Mouse (Mus musculus) urinary bladder, postnatal 36 days (tissue): ENCODE data around the gene Rtp3.

ENCODE experiments used
- DNase-seq, 2 experiments: peaks; one replicate each; pipeline ENCODE4 v3.0.0; 2022; ENCODE audit warnings: low spot score in 2 of 2, mixed read lengths in 1 of 2

The Rtp3 gene

DNA sequence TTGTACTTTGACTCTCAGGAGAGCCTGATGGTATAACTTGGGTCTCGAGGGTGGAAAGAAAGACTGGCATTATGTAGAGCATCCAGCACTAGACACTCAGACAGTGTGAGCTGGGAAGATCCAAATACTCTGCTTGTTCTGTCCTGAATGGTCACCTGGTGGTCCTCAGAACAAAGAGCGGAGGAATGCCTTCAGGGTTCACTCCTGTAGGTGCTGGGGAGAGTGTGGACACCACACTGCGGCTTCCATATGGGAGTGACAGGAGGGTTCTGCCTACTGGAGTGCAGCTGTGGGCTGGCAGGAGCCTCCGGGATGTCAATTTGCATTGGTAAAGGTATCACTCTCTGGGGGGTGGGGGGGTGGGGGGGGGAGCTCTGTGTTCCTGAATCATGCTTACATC is 8.0 kb downstream of the Rtp3 start:
- DNase-seq: no peak

DNA sequence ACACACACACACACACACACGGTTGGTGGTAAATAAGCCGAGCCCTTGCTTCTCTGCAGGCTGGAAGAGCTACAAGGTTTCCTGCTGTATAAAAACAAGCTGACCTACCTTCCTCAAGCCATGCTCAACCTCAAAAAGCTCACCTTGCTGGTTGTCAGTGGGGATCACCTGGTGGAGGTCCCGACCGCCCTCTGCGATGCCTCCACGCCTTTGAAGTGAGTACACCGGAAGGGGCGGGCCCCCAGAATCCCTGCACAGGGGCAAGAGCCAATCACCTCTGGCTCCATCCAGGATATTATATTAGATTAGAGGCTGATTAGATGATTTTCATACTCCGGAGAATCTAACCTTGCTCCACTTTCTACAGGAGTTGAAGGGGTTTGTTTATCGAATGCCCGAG is 11.0 kb downstream of the Rtp3 start:
- no peak for DNase-seq

DNA sequence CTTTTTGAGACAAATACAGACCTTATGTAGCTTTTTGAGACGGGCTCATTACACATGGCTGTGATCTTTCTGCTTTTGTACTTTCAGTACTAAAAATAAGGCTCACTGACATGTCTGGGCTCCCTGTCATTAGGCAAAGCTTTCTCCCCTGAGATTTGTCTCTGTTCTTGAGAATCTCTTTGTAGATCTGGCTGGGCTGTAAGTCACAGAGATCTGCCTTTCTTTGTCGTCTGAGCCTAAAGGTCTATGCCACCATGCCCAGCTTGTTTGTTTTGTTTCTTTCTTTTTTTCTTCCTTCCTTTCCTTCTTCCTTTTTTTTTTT is 24.5 kb downstream of the Rtp3 start:
- no peak for DNase-seq

DNA sequence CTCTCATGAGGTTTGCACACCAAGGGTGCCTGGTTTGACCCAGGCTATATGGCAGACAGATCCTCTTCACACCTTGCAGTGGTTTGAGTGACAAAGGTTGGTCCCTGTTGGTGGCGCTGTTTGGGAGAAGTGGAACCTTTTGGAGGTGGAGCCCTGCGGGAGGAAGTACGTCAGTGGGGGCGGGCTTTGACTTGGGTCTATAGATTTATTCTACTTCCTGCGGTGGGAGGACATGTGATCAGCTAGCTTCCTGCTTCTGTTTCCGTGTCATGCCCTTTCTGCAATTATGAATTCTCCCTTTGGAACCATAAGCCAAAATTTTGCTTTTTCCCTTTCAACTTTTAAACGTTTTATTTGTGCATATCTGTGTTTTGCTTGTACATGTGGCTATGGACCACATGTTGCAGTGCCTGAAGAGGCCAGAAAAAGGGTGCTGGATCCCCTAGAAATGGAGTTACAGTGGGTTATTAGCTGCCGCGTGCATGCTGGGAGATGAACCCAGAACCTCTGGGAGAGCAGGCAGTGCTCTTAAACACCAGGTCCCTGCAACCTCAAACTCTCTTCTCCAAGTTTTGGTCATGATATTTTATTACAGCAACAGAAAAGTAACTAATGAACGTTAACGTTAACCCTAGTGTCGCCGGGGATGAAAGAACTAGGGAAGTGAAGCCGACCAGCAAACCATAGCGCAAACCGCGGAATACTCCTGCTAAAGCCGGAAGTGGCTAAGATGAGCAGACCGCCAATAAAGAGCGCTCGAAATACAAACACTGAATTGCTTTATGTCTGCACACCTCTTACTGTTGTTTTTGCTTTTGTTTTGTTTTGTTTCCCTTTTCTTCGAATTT is 25.1 kb downstream of the Rtp3 start:
- no peak for DNase-seq

DNA sequence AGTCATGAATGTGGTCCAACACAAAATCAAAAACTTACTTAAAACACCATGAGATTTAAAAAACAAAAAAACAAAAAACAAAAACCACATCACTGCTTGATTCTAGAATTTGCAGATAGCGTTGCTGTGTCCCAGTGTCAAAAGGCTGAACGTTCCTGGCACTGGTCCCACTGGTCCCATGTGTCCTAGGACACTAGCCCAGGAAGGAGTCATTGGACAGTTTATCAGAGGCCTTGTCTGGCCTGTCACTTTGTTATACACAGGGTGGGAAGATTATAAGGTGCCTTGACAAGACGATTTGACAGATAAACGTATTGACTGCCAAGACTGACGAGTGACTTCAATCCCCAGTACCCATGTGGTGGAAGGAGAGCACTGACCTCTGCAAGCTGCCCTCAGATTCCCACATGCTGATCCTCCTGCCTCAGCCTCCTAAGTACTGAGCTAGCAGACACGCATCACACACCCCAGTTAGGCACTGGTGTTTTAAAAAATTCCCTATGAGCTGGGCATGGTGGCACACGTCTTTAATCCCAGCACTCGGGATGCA is 26.7 kb downstream of the Rtp3 start:
- no peak for DNase-seq

DNA sequence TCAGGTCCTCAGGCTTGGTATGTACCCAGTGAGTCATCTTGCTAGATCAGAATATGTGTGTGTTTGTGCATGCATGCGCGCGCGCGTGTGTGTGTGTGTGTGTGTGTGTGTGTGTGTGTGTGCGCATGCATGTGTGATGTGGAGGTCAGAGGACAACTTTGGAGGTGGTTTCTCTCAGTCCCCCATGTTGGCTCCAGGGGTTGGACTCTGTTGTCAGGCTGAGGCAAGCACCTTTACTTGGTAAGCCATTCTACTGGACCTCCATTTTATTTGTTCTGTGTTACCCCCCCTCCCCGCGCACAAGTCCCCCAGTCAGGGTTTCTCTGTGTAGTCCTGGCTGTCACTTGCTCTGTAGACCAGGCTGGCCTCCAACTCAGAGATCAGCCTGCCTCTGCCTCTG is 29.0 kb downstream of the Rtp3 start:
- DNase-seq: no peak

DNA sequence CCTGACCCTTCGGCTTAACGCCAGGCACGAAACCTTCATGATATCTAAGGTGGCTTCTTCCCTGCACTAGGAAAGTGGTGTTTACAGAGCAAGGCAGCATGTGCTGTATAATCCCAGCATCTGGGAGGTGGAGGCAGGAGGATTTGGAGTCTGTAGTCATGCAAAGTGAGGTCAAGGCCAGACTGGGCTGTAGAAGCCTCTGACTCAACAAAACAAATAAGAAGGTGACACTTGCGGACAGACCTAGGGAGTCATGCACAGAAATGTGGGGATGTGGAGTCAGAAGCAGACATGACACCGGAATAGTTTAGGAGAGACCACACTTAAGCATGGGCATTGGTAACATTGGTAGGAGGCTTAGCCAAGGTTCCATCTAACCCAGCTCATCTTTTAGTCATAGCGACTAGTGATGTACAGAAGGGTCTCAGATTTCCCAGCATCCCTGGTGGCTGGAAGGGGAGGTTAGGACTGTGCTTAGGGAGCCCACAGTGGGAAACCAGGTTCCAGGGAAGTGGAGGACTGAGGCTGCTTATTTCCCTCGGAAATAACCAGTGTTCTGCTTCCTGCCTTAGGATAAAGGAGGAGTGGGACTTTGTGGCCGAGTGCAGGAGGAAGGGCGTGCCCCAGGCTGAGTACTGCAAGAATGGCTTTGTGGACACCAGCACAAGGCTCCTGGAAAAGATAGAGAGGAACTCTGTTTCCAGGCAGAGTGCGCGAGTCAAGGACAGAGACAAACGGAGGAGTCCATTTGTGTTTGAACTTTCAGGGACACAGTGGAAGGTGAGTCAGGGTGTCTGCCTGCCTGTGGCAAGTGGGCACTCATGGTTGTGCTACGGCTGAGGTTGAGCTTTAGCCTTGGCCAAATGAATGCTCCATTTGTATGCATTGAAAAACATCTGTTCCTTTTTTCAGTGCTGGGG is 29.9 kb downstream of the Rtp3 start:
- no peak for DNase-seq

DNA sequence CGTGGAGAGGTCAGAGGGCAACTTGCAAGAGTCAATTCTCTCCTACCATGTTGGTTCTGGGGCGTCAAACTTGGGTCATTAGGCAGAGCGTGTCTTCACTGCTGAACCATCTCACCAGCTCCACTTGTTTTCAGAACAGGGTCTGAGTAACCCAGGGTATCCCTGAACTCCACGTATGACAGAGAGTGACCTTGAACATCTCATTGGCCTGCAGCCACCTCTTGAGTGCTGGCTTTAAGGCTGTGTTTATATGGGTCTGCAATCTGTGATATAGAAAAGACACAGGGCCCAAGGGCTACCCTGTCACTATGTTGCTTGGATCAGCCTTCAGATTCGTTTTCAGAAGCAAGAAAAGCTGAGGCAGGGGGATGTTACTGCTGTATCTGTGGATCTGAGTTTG is 30.7 kb downstream of the Rtp3 start:
- no peak for DNase-seq

DNA sequence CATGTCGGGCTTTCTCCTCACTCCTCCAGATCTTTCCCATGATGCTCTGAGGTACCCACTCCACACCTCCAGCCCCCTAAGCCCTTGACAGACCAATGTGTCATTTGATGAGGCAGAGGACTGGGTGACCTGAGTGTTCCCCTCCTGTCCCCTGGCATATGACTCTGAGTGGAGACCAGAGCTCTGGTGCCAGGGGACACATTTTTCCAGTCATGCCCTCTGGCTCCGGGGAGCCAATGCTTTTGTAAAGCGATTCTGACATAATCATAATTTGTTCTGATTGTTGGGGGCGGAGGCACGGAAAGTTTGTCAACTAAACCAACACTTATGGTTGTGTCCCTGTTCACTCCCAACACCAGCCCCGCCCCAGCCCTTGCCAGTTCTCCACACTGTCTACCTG is 34.4 kb downstream of the Rtp3 start:
- DNase-seq: no peak

DNA sequence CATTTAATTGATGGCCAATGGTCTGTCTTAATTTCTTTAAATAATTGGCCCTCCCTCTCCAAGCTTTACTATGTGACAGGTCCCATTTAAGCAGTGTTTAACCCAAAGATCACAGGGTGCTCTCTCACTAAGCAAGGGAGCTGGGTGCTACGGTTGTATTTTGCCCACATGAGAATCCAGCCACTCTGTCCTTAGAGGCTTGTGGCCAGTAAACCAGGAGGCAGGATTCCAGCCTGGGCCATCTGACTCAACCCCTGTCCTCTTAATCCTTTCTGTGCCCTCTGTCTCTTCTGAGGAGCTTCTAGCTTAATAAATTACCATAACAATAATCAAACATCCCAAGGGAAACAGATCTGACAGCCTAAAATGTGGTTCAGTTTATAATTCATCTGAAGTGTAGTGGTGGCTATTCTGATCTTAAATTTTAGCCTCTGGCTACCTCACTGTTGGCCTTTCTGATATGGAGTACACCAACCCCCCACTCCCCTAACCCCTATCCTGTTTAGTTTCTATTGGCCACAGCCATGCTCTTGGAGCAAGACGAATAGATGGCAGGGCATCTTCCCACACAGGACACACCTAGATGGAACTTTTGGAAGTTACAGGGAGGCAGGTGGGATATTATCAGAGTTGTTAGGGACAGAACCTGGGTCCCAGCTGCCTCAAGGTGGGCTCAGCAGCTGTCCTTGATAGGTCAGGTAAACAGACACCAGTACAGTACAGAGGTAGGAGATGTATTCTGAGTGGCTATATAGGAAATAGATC is 35.5 kb downstream of the Rtp3 start:
- DNase-seq: no peak

DNA sequence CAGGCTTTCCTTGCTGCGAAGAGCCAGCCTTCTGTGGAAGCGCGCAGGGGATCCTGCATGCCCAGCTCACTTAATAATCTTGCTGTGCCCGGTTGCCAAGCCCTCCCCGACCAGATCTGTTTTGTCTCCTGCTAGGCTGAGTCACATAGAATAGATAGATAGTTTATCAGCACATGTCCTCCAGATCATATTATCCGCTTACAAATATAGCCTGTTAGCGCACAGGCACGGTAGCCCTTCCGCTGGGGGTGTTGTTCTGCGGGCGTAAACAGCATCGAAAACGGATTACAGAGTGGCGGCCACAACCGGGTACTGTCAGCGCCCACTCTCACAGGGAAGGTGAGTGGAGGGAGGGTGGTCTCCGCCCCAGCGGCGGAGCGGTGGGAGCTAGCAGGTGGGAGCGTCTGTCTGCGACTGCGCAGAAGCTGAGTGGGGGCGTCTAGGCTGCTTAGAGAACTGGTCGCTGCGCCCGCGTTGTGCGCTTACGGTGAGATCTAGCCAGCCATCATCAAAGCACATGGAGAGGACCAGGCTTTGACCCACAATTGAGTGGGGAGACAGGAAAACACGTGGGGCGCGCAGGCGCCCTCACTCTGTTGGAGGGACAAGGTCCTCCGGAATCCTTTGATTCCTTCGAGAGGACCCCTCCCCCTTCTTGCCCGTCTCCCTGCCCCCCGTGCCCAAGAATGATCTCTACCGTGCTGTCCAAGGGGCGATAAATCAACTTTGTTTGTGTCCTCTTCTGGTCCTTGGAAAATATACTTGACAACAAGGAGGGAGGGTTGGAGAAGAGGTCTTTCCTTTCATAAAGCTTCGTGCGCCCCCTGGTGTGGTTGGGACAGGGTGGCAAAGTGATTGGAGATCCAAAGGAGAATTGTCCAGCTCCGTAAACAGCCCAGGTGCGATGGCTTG is 36.6 kb downstream of the Rtp3 start:
- peak; percentile 13 to 52 for DNase-seq

DNA sequence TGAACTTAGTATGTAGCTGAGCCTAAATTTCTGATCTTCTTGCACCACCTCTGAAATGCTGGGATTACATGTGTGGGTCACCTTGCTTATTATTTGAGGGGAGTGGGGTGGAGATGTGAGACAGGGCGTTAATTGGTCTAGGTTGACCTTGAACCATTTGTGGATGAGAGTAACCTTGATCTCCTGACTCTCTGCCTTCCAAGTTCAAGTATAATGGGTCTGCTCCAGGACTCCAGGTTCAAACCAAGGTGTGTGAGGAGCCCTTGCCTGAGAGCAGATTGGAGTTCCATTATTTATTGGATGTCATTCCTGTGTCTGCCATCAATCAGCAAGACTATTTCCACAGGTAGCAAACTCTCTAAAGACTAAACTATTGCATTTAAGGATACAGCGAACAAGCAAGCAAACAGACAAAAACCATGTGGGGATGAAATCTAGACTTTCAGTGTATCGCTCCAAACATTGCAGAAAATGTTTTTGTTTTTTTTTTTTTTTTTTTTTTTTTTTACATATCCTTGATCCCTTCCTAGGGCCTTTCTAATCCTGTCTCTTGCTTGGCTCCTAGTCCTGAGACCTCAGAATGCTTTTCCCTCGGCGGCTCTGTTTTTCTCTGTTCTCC is 37.3 kb downstream of the Rtp3 start:
- no peak for DNase-seq

DNA sequence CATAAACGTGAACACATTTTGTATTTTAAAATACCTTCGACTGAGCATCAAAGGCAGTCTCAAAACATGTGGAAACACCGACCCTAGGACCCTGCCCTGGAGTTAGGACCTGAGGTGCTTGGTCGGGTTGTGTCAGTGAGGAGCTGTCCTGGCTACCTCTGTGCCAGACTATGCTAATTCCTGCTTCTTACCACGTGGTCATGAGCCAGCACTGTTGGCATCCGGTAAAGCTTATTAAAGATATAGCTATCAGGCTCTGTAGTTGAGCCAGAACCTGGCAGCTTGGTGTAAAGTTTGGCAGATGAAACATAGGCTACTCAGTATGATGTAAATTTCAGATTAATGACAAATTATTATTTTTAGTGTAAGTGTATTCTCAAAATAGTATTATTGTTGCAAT is 38.0 kb downstream of the Rtp3 start:
- no peak for DNase-seq

DNA sequence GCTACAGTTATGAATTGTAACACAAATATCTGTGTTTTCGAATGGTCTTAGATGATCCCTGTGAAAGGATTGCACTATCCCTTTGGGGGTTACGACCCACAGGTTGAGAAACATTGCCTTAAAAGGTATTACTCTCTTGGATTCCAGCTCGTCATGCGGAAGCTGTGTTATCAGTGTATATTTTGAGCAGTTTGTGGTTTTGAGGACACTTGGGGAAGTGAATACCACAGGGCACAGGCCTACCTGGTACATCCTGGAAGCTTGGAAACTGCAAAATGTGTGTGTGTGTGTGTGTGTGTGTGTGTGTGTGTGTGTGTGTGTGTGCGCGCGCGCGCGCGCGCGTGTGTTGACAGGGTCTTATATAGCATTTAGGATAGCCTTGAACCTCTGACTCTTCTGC is 38.5 kb downstream of the Rtp3 start:
- no peak for DNase-seq

DNA sequence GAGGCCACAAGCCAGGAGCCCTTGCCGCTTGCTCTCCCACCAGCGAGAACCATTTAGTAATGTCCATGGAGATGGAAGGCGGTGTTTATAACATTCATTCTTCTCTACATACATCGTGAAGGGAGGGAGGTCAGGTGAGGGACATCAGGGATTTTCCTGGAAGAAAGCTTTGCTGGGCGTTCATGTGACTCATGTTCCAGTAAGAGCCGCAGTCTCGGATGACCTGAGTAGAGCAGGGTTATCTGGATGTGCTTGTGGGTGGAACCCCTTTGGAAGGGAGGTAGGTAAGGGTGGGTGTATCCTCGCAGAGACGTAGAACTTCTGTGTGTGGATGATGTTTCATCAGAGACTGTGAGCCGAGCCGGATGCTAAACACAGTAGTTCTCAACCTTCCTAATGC is 39.0 kb downstream of the Rtp3 start, which contains the start of gene Lrrc2:
Gene Lrrc2, plus strand, starts transcription at position 149 of the 400 bp plus-strand sequence.
- DNase-seq: no peak

DNA sequence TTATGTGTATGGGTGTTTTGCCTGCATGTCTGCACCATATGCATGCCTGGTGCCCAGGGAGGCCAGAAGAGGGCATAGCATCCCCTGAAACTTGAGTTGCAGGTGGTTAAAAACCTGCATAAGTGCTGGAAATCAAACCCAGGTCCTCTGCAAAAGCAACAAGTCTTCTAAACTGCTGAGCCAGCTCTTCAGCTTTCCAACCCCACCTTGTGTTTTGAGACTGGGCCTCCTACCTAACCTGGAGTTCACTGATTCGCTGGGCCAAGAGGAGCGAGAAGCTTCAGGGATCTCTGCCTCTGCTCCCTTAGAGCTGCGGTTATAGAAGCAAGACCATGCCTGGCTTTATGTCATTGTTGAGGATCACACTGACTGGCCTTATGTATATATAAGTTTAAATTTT is 40.3 kb downstream of the Rtp3 start:
- no peak for DNase-seq

DNA sequence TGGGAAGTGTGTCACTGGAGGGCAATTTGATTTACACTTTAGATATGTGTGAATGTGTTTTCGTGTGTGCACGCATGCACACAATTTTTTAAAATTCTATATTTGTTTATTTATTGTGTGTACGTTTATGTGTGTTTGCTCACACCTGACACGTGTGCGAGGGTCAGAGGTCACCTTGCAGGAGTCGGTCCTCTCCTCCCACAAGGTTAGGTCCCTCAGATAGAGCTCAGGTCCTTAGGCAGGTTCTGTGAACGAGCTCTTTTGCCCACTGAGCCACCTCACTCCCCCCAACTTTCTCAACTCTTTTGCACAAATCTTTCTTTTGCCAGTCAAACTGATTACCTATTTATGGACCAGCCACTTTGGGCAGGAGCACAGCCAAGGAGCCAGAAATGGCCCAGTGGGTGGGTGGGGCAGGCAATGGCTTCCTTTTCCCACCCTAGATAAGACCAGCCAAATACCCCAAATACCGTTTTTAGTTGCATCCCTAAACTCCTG is 41.5 kb downstream of the Rtp3 start:
- no peak for DNase-seq

DNA sequence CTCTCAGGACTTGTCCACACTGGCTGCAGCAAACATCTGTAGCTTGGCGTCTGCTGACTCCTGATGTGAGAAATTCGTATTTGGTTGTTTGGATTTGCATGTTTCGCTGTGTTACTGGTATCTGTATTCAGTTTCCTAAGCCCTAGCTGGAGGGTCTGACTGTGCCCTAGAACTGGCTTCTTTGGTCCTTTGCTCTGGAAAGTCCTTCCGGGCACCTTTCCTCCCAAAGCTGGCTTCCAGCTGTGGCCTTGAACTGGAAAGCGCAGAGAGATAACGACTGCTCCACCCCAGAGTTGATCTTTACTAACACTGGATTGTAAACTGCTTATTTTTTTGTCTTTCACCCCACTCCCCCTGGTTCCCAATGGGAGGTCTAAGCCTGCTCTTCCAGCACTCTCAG is 42.5 kb downstream of the Rtp3 start:
- DNase-seq: no peak

DNA sequence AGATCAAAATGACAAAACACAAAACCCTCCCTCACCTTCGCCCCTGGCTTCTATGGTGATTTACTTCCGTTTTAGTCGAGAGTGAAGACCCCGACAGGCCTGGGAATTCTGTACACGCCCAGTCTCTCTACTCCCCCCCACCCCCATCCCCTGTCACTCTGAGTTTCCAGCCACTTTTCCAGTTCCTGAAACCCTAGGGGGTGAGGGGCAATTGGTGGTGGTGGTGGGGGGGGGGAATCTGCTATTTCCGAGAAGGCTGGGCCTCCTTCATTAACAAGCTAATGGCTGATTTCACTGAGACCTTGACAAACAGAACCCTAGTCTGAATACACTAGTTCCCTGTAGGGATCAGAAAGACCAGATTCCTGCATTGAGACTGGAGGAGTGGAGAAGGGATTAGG is 43.1 kb downstream of the Rtp3 start:
- DNase-seq: no peak

DNA sequence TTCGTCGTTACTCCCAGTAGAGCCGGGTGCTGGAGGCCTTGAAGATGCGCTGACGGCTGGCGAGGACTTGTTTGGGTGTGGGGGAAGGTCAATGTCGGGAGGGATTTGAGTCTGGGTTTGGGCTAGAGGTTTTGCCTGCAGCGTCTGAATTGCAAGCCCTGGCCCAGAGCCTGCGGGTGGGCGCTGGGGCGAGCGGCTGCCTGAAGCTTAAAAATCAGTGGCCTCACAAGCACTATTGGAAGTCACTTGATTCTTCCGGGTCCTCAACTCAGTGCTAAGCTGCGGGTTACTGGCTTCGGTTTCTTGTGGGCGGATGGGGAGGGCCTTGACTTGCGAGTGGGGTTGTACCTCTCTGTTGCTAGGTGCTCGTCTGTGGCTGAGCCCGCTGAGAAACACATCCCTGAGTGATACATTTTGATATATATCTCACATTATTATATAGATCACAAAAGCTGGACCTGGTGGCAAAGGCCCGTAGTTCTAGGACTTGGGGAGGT is 43.8 kb downstream of the Rtp3 start:
- DNase-seq: no peak
